Mouse (Mus musculus) spleen, adult 2 months (tissue): ENCODE measurements at regions not wholly inside any gene's neighbourhood (a gene's known extent, or its start where the extent isn't known, plus 50 kb on each side); places are given as distances from the start of the nearest gene placed in this dataset.

Experiments
- DNase-seq, 2 experiments: peaks; one replicate each; pipeline versions ENCODE4 v3.0.0 to v3.0.0-alpha.2; 2012 to 2021; ENCODE audit warnings: low spot score in 2 of 2, low read depth in 1 of 2
- H3K27ac ChIP-seq: fragments of 200-500 bp; 2 replicates; pipeline ENCODE4 v1.5.1; 2012; ENCODE audit warnings: low read length, inconsistent platforms; ENCODE audit not compliant: insufficient read depth
- H3K27me3 ChIP-seq: fragments of 200-500 bp; 2 replicates; pipeline ENCODE4 v1.6.1; 2012; ENCODE audit warnings: mild to moderate bottlenecking, moderate library complexity, low read length, inconsistent platforms; ENCODE audit not compliant: control insufficient read depth, insufficient read depth
- H3K36me3 ChIP-seq: fragments of 200-500 bp; 2 replicates; pipeline ENCODE4 v1.6.1; 2012; ENCODE audit warnings: mild to moderate bottlenecking, low read length, inconsistent platforms; ENCODE audit not compliant: control insufficient read depth, insufficient read depth
- H3K4me1 ChIP-seq: fragments of 200-500 bp; 2 replicates; pipeline ENCODE4 v1.6.1; 2011; ENCODE audit warnings: inconsistent platforms; ENCODE audit not compliant: control insufficient read depth, insufficient read depth, insufficient read length
- H3K4me3 ChIP-seq: fragments of 200-500 bp; 2 replicates; pipeline ENCODE4 v1.5.1; 2011; ENCODE audit warnings: mild to moderate bottlenecking, inconsistent platforms; ENCODE audit not compliant: insufficient read depth, insufficient read length; ENCODE audit errors: extremely low read depth
- CTCF ChIP-seq: fragments of 200-500 bp; IDR thresholded peaks from 2 replicates; pipeline ENCODE4 v1.5.1; 2011; ENCODE audit warnings: mild to moderate bottlenecking, inconsistent platforms; ENCODE audit not compliant: insufficient read depth, insufficient read length, insufficient replicate concordance; ENCODE audit errors: extremely low read depth
- POLR2A ChIP-seq: fragments of 200-500 bp; IDR thresholded peaks from 2 replicates; pipeline ENCODE4 v1.6.1; 2011; ENCODE audit warnings: low read depth, low read length, inconsistent platforms
- WGBS: fragments of 180-500 bp; shearing (Covaris S2); methylation state at CpG from one replicate; pipeline ENCODE4 v1.1.7; 2018; 5-methylcytosine and 5-hydroxymethylcytosine counted together

DNA sequence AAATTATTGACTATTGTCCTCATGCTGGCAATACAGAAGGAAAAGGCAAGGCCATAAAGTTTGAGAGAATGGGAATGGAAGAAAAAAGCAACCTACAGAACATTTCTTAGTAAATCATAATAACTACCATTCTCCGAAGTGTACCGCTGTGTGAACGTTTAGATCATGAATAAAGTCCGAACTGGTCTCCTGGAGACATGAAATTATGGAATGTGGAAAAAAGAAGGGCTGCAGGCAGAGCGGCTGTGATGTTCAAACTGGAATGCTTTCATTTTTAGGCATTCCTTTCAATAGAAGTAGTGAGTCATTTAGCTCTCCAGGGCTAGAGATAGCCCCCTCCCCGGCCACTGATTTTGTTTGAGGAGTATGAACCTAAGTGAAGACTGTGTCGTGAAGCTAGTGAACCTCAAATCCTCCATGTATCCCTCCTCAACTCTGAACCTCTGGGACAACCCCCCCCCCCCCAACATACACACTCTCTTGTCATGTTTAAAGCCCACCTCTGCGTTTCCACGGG, 202.9 kb upstream of the Krr1 start:
- DNase-seq: no peak
- Histone ChIP-seq H3K4me1 (no peaks in the 10 kb centered on the region), H3K27me3 (no peaks in the 10 kb centered on the region), H3K4me3 (no peak overlapping the region), H3K27ac (no peak overlapping the region), H3K36me3 (no peaks in the 10 kb centered on the region)
- no peak for TF ChIP-seq POLR2A
- TF ChIP-seq CTCF: no peak
- 75% methylated on average over 9 of the region's 9 CpGs for WGBS

GRCm38 (mm10) chr10:111770027-111770426, 202.4 kb upstream of the Krr1 start:
- Histone ChIP-seq H3K27ac (no peak overlapping the region), H3K4me3 (no peak overlapping the region), H3K4me1 (no peaks in the 10 kb centered on the region), H3K27me3 (no peaks in the 10 kb centered on the region), H3K36me3 (no peaks in the 10 kb centered on the region)
- TF ChIP-seq POLR2A (no peak), CTCF (no peak)
- 31% methylated on average over 2 of the region's 2 CpGs for WGBS
- no peak for DNase-seq

DNA sequence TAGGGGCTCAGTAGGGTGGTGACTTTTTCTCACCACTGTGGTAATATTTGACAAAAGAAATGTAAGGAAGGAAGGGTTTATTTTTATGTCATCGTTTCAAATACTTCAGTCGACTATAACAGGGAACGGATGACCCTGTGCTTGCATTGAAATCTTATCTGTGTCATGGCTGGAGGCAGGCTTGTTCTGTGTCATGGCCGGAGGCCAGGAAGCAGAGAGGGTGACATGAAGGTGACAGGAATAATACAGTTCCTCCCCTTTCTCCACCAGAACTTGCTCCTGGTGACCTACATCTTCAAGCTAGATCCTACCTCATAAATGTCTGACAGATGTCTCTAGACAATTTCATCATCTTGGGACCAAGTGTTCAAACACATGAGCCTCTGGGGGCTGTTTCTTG, 201.5 kb upstream of the Krr1 start:
- TF ChIP-seq POLR2A: no peak
- no peak for TF ChIP-seq CTCF
- H3K27me3 ChIP-seq: no peaks in the 10 kb centered on the region
- no peak for DNase-seq

DNA sequence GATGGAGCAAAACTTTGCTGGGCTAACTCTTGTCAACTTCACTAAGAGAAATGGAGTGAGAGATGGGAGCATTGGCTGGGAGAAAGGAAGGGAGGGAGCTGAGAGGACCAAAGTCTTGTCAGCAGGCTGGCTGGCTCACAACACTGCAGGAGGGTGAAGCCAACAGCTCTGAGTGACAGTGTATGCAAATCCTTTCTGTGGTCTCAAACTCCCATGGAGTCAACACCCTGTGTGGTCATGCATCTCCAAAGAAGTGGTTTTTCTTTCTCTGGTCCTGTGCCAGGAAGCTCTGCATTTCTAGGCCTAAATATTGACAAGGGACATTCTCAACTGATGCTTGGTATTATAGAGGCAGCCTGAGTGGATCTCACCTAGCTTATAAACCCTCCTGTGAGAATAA, 194.9 kb upstream of the Krr1 start:
- TF ChIP-seq CTCF (no peak), POLR2A (no peak)
- no peaks in the 10 kb centered on the region for H3K36me3 ChIP-seq
- no peaks in the 10 kb centered on the region; the same call in 1 of the 2 replicates for H3K4me1 ChIP-seq
- H3K27me3 ChIP-seq: no peaks in the 10 kb centered on the region
- H3K4me3 ChIP-seq: no peak overlapping the region
- no peak overlapping the region for H3K27ac ChIP-seq
- DNase-seq: no peak

More for the DNA sequence above, 201.5 kb upstream of the Krr1 start:
- Histone ChIP-seq H3K27ac (no peak overlapping the region), H3K4me1 (no peaks in the 10 kb centered on the region), H3K4me3 (no peak overlapping the region), H3K36me3 (no peaks in the 10 kb centered on the region)
- 75% methylated on average over 4 of the region's 4 CpGs for WGBS

DNA sequence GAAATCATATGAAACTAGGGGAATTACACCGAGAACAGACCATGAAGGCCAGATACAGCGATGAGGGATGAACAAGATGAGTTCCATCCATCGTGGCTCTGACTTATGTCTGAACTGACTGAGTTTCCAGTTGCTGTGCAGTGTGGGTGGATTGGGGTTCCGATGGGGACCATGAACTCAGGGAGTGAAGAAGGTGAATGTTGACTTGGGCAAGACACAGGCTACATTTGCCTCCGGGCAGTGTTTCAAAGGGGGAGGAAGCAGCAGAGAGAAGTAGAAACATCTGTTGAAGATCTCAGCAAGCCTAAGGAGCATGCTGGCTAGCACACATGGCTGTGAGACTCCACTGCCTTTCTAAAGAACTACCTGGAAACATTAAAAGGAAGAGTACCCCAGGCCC, 194.4 kb upstream of the Krr1 start:
- H3K27me3 ChIP-seq: no peaks in the 10 kb centered on the region
- no peak overlapping the region for H3K27ac ChIP-seq
- no peaks in the 10 kb centered on the region for H3K36me3 ChIP-seq
- H3K4me1 ChIP-seq: no peaks in the 10 kb centered on the region; the same call in 1 of the 2 replicates
- TF ChIP-seq POLR2A: no peak
- no peak for DNase-seq
- WGBS: 90% methylated on average over 5 of the region's 5 CpGs
- no peak overlapping the region for H3K4me3 ChIP-seq

GRCm38 (mm10) chr10:111779956-111780355, 192.5 kb upstream of the Krr1 start:
- no peaks in the 10 kb centered on the region for H3K36me3 ChIP-seq
- H3K27me3 ChIP-seq: no peaks in the 10 kb centered on the region
- WGBS: 94% methylated on average over 7 of the region's 7 CpGs
- TF ChIP-seq CTCF (no peak), POLR2A (no peak)
- DNase-seq: no peak
- no peak overlapping the region for H3K4me3 ChIP-seq
- H3K4me1 ChIP-seq: no peaks in the 10 kb centered on the region; the same call in 1 of the 2 replicates
- no peak overlapping the region for H3K27ac ChIP-seq

- peak overlapping the region; percentile 36; the same call in 1 of the 2 replicates for H3K4me3 ChIP-seq
- peak in 1 of 2 experiments; percentile 28 for DNase-seq
- no peak for TF ChIP-seq CTCF
- no peak for TF ChIP-seq POLR2A
Observed at GRCm38 (mm10) chr10:111782195-111782810, 190.2 kb upstream of the Krr1 start.

More at GRCm38 (mm10) chr10:111782195-111782810, 190.2 kb upstream of the Krr1 start:
- H3K4me1 ChIP-seq: no peaks in the 10 kb centered on the region; the same call in 1 of the 2 replicates
- no peak overlapping the region for H3K27ac ChIP-seq
- 29% methylated on average over 22 of the region's 22 CpGs for WGBS
- no peaks in the 10 kb centered on the region for H3K27me3 ChIP-seq
- no peaks in the 10 kb centered on the region for H3K36me3 ChIP-seq
